Mouse (Mus musculus) kidney, adult 9 months (tissue): Measurements from ENCODE around the gene Arvcf.
A peak's percentile ranks its signal among the peaks of the same experiment; 100 is the strongest.

Experiments
- DNase-seq: peaks from one replicate; pipeline ENCODE4 v3.0.0; 2022

Gene Arvcf

GRCm38 (mm10) chr16:18433341-18433920 is 85.4 kb downstream of the Arvcf start:
- no peak for DNase-seq

- no peak for DNase-seq
Measured at GRCm38 (mm10) chr16:18436128-18436527, 88.1 kb downstream of the Arvcf start.

GRCm38 (mm10) chr16:18443385-18443841 is 95.4 kb downstream of the Arvcf start:
- DNase-seq: peak; percentile 95

- DNase-seq: no peak
Measured at GRCm38 (mm10) chr16:18447243-18447642, 99.3 kb downstream of the Arvcf start.

- no peak for DNase-seq
Measured at GRCm38 (mm10) chr16:18448104-18448503, 100.1 kb downstream of the Arvcf start.

- DNase-seq: no peak
Measured at GRCm38 (mm10) chr16:18449005-18449404, 101.0 kb downstream of the Arvcf start.

- no peak for DNase-seq
Measured at GRCm38 (mm10) chr16:18451486-18452181, 103.7 kb downstream of the Arvcf start.

GRCm38 (mm10) chr16:18452361-18452862 is 104.4 kb downstream of the Arvcf start:
- DNase-seq: no peak

- peak; percentile 26 for DNase-seq
Measured at GRCm38 (mm10) chr16:18453846-18454245, 105.9 kb downstream of the Arvcf start.

- DNase-seq: no peak
Measured at GRCm38 (mm10) chr16:18455407-18455806, 107.4 kb downstream of the Arvcf start.
